Mouse (Mus musculus) adrenal gland, postnatal 4 days (tissue): ENCODE measurements around the gene Anks1b. TPM values are rescaled to one million over a fixed set of nuclear protein-coding genes. Genes with fewer than 3 reads are reported as not detected.

Source experiments
- DNase-seq, 2 experiments: peaks; one replicate each; pipeline ENCODE4 v3.0.0; 2021 to 2022; ENCODE audit warnings: low spot score in 2 of 2, mixed read lengths in 2 of 2
- total RNA-seq, 2 experiments: library from RNA; stranded (reverse); gene quantifications; 2 replicates each; pipeline ENCODE4 v1.2.3; 2021

Anks1b gene
- total RNA-seq, 2 experiments from 2014 or later: 4.4 to 4.5 TPM

- no peak for DNase-seq
Observed at GRCm38 (mm10) chr10:90940521-90941520, 1067.5 kb downstream of the Anks1b start.

DNA sequence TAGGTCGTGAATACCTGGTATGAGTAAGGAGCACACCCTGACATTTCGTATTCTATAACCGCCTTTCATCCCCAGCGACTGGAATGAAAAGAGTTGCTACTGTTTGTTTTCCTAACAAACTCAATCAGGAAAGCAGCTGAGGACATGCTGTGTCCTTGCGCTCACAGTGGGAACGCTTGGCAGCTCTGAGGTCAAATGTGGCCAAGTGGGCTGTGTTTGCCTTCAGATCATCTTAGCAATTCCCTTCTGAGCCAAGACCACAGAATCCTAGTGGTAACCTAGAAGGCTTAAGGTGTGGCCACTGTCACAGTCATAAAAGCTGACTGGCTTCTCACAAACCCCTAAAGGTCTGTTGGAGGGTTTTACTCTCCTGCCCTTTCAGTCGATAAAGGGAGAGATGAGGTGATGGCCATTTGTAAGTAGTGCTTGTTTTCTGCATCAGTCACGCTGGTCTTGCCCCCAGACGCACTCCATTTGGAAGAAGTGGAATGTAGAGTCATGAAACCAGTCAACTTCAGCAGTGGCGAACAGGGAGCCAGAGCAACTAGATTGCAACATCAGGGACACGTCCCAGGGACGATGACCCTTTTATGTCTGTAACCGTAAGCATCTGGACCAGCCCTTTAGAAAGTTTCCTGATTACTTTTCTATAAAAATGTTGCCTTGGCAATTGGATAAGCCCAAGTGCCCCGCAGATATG, 1068.8 kb downstream of the Anks1b start:
- DNase-seq: no peak

- no peak for DNase-seq
Observed at GRCm38 (mm10) chr10:90947043-90947442, 1073.7 kb downstream of the Anks1b start.

DNA sequence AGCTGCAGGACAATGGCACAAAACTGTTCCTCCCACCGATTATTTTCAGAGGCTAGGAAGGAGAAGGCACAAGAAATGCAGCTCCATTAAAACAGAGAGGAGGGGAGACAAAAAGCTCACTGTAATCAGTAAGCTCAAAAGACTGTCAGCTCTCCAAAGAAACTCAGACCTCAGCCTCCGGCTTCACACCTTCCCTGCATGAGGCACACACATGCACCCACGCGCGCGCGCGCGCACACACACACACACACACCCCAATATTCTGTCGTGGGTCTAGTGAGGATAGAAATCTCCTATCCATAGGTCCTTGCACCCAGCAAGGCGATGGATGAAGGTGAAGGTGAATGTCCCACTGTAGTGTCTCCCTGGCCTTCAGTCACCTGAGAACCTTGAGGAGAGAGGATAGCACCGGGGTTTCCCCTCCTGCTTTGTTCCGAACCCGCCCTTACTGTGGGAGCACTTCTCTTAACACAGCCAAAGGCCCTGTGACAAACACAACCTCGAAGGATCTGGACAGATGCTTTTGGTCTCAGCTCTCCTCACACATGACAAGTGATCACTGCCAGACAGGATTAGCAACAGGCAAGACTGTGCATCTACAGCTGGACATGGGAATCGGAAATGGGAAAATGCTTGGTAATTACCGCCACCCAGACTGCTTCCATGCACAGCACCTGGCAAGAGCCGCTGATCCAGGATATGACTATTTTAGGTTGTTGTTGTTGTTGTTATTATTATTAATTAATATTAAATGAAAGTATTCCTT, 1074.5 kb downstream of the Anks1b start:
- no peak for DNase-seq

GRCm38 (mm10) chr10:90953103-90953709, 1079.9 kb downstream of the Anks1b start:
- no peak for DNase-seq

DNA sequence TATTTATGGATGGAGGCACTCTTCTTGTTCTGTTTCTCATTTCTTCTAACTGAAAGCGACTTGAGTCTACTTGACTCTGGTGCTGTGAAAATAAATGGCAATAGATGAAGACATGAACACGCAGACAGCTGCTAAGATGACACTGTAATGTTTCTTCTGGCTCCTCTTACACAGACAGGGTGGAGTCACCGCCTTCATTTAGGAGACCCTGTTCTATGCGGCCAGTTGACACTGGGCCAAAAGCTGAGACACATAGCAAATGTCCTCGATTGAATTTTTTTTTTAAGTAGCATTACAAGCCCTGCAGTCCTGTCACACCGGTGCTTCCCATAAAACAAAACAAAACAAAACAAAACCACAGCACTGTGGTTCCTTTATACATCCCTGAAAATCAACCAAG, 1080.5 kb downstream of the Anks1b start:
- no peak for DNase-seq

DNA sequence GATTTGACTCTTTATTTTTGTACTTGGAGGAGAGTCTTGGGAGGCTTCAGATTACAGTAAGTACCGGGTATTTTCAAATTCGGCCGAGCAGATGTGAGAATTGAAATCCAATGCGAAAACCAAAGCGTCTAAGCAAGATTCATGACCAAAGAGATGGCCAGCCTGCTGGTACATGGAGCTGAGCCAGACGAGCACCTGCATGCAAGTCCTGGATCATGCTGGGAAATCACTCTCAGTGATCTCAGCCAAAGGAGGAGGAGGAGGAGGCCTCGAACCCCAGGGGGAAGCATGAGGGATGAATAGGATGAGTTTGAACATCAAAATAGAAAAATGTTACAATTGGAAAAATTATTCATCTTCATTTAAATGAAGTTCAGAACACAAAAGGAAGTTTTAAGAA, 1087.1 kb downstream of the Anks1b start:
- no peak for DNase-seq

GRCm38 (mm10) chr10:90964511-90964910, 1091.2 kb downstream of the Anks1b start:
- DNase-seq: no peak

DNA sequence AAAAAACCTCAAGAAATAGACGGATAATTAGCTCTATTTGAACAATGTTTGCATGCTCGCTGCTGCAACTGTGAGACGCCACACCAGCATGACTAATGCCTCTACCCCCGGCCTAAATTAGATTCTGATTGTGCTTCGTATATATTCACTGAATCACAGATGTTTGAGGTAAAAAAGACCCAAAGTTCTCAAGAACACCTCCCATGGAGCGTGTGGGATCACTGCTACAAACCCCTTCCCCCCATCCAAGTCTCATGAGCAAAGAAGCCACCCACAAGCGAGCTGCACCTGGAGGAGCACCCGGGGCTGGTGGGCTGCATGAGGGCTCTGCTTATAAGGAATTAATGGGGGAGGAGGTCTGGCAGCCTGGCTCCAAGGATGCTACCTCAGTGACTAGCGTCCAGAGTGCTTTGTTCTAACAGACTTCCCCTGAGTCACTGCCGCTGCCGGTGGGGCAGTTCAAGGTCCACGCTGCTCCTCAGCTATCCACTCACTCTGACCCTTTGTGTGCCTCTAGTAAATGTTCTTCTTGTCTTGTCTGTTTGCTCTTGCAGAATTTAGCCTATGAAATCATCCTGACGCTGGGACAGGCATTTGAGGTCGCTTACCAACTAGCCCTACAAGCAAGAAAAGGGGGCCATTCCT, 1092.5 kb downstream of the Anks1b start:
- no peak for DNase-seq

DNA sequence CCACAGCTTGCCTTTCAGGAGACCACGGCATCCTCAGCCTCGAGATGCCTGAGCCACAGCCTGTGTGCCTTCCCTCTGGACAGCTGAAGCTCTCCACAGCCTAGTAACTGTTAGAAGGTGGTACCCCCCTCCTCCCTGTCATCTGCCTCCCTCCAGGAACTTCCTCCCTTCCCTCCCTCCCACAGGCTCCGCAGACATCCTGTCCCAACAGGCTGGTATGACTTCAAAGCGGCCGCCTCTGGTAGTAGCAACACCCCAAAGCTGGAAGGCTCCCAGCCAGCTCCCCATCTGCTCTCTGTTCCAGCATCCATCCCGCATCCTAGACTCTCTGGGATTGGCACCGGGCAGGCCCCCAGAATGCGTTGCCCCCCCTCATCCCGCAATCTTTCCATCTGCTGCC, 1093.5 kb downstream of the Anks1b start:
- no peak for DNase-seq

GRCm38 (mm10) chr10:90968247-90968646, 1094.9 kb downstream of the Anks1b start:
- no peak for DNase-seq

DNA sequence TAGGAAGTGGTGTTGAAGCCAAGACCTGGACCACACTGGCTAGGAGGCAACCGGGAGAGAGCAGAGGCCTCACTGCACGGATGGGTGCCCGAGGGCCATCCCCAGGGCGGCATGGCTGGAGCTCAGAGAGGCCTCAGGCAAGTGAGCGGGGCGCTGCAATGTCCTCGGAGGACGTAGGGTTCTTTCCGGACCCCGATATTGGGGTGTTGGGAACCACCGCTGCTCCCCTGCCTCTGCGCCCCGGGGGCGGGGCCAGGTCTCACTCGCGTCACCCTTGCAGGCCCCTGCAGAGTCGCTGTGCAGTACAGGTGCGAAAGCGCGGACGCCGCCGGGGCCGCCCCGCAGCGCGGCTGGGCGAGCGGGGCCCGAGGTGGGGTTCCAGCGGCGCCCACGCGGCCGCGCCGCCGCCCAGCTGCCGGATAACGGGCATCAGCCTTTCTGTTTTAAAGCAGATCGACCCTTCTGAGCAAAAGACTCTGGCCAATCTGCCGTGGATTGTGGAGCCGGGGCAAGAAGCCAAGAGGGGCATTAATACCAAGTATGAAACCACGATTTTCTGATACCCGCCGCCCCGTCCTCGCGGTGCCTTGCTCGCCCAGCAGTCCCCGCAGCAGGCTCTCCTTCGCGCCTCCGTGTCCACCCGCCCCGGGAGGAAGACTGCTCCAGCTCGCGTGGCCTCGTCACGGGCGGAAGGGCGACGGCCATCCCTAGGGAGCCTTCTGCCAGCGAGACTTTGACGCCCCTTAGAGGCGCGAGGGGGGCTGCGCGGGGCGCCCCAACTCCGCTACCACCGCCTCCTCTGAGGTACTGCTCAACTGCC, 1096.3 kb downstream of the Anks1b start:
- no peak for DNase-seq

GRCm38 (mm10) chr10:90970560-90970959, 1097.3 kb downstream of the Anks1b start:
- no peak for DNase-seq

GRCm38 (mm10) chr10:90974084-90974483, 1100.8 kb downstream of the Anks1b start:
- no peak for DNase-seq

DNA sequence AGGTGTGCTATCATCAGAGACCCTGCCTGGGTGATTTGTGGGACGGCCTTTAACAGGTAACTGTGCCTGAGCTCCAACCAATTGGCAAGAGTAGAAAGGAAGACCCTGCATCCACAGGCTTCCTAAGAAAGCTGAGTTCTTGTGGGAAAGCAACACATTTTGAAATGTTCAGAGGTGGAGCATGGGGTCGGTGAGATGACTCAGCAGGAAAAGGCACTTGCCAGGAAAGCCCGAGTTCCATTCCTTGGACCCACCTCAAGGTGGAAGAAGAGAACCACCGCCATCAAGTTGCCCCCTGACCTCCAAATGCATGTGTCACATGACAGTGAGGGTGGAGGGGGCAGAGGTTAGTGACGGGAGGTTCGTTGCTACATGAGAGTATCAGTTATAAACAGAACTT, 1101.2 kb downstream of the Anks1b start:
- DNase-seq: no peak

DNA sequence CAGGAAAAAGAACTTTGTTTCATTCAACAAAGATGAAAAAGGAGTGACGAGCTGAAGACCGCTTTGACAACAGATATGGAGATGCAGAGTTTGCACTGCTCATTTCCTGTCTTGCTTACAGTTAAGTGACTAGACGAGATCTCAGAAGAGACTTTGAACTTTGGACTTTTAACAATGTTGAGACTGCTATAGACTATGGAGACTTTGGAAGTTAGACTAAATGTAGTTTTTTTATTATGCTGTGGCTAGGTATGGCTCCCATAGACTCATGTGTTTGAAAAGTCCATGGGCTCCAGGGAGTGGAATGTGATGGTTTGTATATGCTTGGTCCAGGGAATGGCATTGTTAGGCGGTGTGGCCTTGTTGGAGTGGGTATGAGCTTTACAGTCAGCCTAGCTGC, 1108.5 kb downstream of the Anks1b start:
- DNase-seq: no peak

DNA sequence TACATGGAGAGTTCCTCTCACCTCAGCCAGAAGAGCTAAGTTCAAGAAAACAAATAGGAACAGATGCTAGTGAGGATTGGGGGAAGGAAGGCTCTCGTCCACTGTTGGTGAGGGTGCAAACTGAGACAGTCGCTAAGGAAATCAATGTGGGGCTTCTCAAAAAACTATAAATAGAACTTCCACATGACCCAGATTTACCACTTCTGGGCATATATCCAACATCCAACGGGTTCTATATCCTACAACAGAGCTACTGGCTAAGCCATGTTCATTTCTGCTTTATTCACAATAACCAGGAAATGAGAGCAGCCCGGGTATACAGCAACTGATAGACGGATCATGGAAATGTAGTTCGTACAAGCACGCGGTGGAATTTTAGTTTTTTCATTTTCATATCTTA, 1109.7 kb downstream of the Anks1b start:
- DNase-seq: no peak

- no peak for DNase-seq
Observed at GRCm38 (mm10) chr10:90990340-90990739, 1117.0 kb downstream of the Anks1b start.

DNA sequence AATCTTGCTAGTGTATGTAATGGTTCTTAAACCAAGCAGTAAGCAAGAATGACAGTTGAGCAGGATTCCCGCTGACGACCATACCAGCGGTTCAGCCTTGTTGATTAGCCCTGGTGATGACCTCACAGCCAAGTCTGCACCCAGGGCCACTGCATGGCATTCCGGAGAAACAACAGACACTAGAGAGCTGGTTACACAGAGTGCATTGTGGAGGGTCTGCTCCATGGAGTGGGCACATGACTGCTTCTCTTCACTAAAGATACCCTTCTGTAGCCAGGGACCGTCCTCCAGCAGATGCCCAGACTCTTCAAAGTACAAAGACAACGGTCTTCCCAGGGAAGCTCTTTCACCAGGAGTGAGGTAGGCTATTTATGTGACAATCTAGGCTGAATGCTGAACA, 1118.9 kb downstream of the Anks1b start:
- no peak for DNase-seq

- DNase-seq: no peak
Observed at GRCm38 (mm10) chr10:90993869-90994268, 1120.6 kb downstream of the Anks1b start.
